Mouse (Mus musculus) splenic B cell, adult 2 months (primary cell): ENCODE data around the gene Gm14296.
"Not testable (repeated sequence)": the region's sequence is repeated elsewhere in the genome, so short reads cannot be mapped to it uniquely, and the experiment has no call there.

Source experiments
- DNase-seq: peaks from one replicate; pipeline ENCODE4 v3.0.0-alpha.2; 2011; ENCODE audit warnings: low read depth, low spot score
- H3K27me3 ChIP-seq: 2 replicates; pipeline ENCODE4 v1.6.1; 2012; ENCODE audit warnings: mild to moderate bottlenecking, low read length, moderate library complexity, mixed read lengths; ENCODE audit not compliant: control insufficient read depth, poor library complexity, insufficient read depth, severe bottlenecking
- H3K36me3 ChIP-seq: 2 replicates; pipeline ENCODE4 v1.6.1; 2012; ENCODE audit warnings: mild to moderate bottlenecking, low read length, moderate library complexity, mixed read lengths; ENCODE audit not compliant: control insufficient read depth, poor library complexity, insufficient read depth, severe bottlenecking

The Gm14296 gene

GRCm38 (mm10) chr2:176927709-176928108, at the start of gene Gm14296:
Gene Gm14296, minus strand, starts transcription at chr2:176927809.
- not testable (repeated sequence) for H3K36me3 ChIP-seq, DNase-seq, H3K27me3 ChIP-seq

GRCm38 (mm10) chr2:176905464-176905863, 22.1 kb downstream of the Gm14296 start:
- not testable (repeated sequence) for DNase-seq, H3K36me3 ChIP-seq, H3K27me3 ChIP-seq
